Comparison of ENCODE assay signal across 8 mouse cellular contexts in genomic region chr2:131040854-131041825, GRCm38 (mm10). TPM values are rescaled to one million over a fixed set of nuclear protein-coding genes. Genes with fewer than 3 reads are reported as not detected.
A peak's percentile ranks its signal among the peaks of the same experiment; 100 is the strongest.
DNase-seq lines count a peak whose midpoint lies in the region; ATAC-seq and TF ChIP-seq lines count a peak whose summit lies in the region.

No protein-coding gene starts in this region.

- H3K4me2 ChIP-seq in liver, embryonic 16.5 days (ENCODE audit: low read depth, low read length) = peak overlapping the region; percentile 52

- peak overlapping the region; percentile 8; the same call in 1 of the 2 replicates for H3K4me3 ChIP-seq in liver, adult 2 months (ENCODE audit: insufficient read depth, low read depth, low read length)
- peak overlapping the region; percentile 34 for H3K4me3 ChIP-seq in liver, embryonic 16.5 days (ENCODE audit: low read depth, low read length)

- H3K27ac ChIP-seq in liver, adult 2 months (replicated peaks; ENCODE audit: insufficient read depth, low read depth, low read length) = no peak overlapping the region
- no peak overlapping the region for H3K27ac ChIP-seq in liver, embryonic 16.5 days (ENCODE audit: low read length)

- no peaks in the 10 kb centered on the region for H3K36me3 ChIP-seq in liver, adult 2 months (ENCODE audit: control insufficient read depth, insufficient read depth, low read length)
- no peaks in the 10 kb centered on the region for H3K36me3 ChIP-seq in liver, embryonic 16.5 days (ENCODE audit: control insufficient read depth, insufficient read depth)

- no peak for DNase-seq in liver, adult 2 months (ENCODE audit: extremely low read depth, low read depth, low spot score)
- no peak for DNase-seq in liver
- peak; percentile 45 for DNase-seq in cerebellum, adult 8-10 months
- DNase-seq in frontal cortex, postnatal 25 days (ENCODE audit: low spot score in 2 of 2) = peak; percentile 60
- DNase-seq in layer of hippocampus, adult 18-20 months (ENCODE audit: low spot score in 2 of 2) = peak; percentile 84 to 89
- DNase-seq in right cerebral cortex, postnatal 4 days = peak; percentile 74
- DNase-seq in thymus, postnatal 25 days = no peak

- peaks cover 3% of the 10 kb centered on the region; the same call in 1 of the 2 replicates for H3K4me1 ChIP-seq in liver, adult 2 months (ENCODE audit: control insufficient read depth, insufficient read depth, low read length)
- H3K4me1 ChIP-seq in liver, embryonic 16.5 days (ENCODE audit: control insufficient read depth, low read depth, low read length) = no peaks in the 10 kb centered on the region; the same call in none of the 2 replicates

- no peaks in the 10 kb centered on the region for H3K9me3 ChIP-seq in liver, embryonic 16.5 days (replicated peaks; ENCODE audit: control insufficient read depth, low read length)

- no peak for TF ChIP-seq CTCF in liver, adult 2 months (IDR thresholded peaks at IDR 0.05; ENCODE audit: low read depth, low read length)

- peak overlapping the region; percentile 30; the same call in 1 of the 2 replicates for H3K9ac ChIP-seq in liver, adult 2 months (ENCODE audit: low read depth, low read length)
- H3K9ac ChIP-seq in liver, embryonic 16.5 days (ENCODE audit: low read depth, low read length) = no peak overlapping the region

- H3K27me3 ChIP-seq in liver, adult 2 months (ENCODE audit: control insufficient read depth, insufficient read depth, low read length) = peaks cover 11% of the 10 kb centered on the region
- peaks cover 59% of the 10 kb centered on the region for H3K27me3 ChIP-seq in liver, embryonic 16.5 days (ENCODE audit: control insufficient read depth, insufficient read depth, low read depth, low read length)

- H3K79me2 ChIP-seq in liver, adult 2 months (ENCODE audit: control insufficient read depth, insufficient read depth, low read length) = no peaks in the 10 kb centered on the region

- no peak for ATAC-seq in liver, embryonic 16.5 days (ENCODE audit: low read depth)

- WGBS in liver, adult 2 months = 5% methylated on average over 111 of the region's 115 CpGs
- 4% methylated on average over 103 of the region's 115 CpGs for WGBS in liver, embryonic 16.5 days (ENCODE audit: insufficient replicate concordance)

- no peak for TF ChIP-seq POLR2A in liver, adult 2 months (IDR thresholded peaks at IDR 0.05; ENCODE audit: extremely low read depth, insufficient read depth, low read length)

RNA-seq across cellular contexts. Expression of gene Gfra4, which starts 1.7 kb away (rescaled TPM):
- not detected in 2 replicates for total RNA-seq in liver, adult 2 months (2014; rRNA removed)
- polyA plus RNA-seq in liver, adult 2 months (2012; rRNA removed) = 0.07 and 0.17 TPM in 2 replicates
- 10 to 100 TPM; 61.4 to 65.5 TPM for total RNA-seq in layer of hippocampus, adult 18-20 months (2021)
- 0.16 and 0.18 TPM in 2 replicates for polyA plus RNA-seq in liver, embryonic 16.5 days (2015; fragmentation: Nextera tagmentation; extraction: Ambion mirVana)

RNA-seq across cellular contexts. Expression of gene Adam33, which starts 22.5 kb away (rescaled TPM):
- 0.28 and 0.67 TPM in 2 replicates for total RNA-seq in liver, adult 2 months (2014; rRNA removed)
- 1.1 and 1.7 TPM in 2 replicates for polyA plus RNA-seq in liver, adult 2 months (2012; rRNA removed)
- total RNA-seq in layer of hippocampus, adult 18-20 months (2021) = under 1 TPM; 0.18 to 0.74 TPM
- 0.61 and 0.81 TPM in 2 replicates for polyA plus RNA-seq in liver, embryonic 16.5 days (2015; fragmentation: Nextera tagmentation; extraction: Ambion mirVana)

RNA-seq across cellular contexts. Expression of gene Siglec1, which starts 45.4 kb away (rescaled TPM):
- total RNA-seq in liver, adult 2 months (2014; rRNA removed) = 4.5 and 5.6 TPM in 2 replicates
- polyA plus RNA-seq in liver, adult 2 months (2012; rRNA removed) = 3.2 and 9.9 TPM in 2 replicates
- under 1 TPM; 0.36 to 0.47 TPM for total RNA-seq in layer of hippocampus, adult 18-20 months (2021)
- 1.4 and 1.8 TPM in 2 replicates for polyA plus RNA-seq in liver, embryonic 16.5 days (2015; fragmentation: Nextera tagmentation; extraction: Ambion mirVana)

Comparison
In these comparisons a context has a peak if more than half of its experiments do, and no peak if none do; other contexts are left out.
1. DNase-seq: peak in cerebellum, adult 8-10 months (single experiment), frontal cortex, postnatal 25 days (2 of 2), layer of hippocampus, adult 18-20 months (2 of 2) and right cerebral cortex, postnatal 4 days (single experiment); none in liver, adult 2 months (single experiment), liver (single experiment) and thymus, postnatal 25 days (single experiment).
2. RNA of gene Gfra4, which starts 1.7 kb away (total RNA-seq): 61.4 to 65.5 TPM in layer of hippocampus, adult 18-20 months; not detected in liver, adult 2 months; every median in the first group is over 10 times any median in the second.